Comparison of ENCODE assay signal across 15 mouse cellular contexts in genomic region chr1:134997568-134997967, GRCm38 (mm10). TPM values are rescaled to one million over a fixed set of nuclear protein-coding genes. Genes with fewer than 3 reads are reported as not detected.
DNase-seq lines count a peak whose midpoint lies in the region; ATAC-seq lines count a peak whose summit lies in the region.
"Had no signal": no experiment of that assay in that cellular context is flagged by ENCODE, and none has a peak within 500 bp of the region (broad histone marks: within the 10 kb centered on the region; RNA-seq: fewer than 3 reads in every experiment).

No protein-coding gene starts in this region.

- no peak overlapping the region for H3K4me2 ChIP-seq in midbrain, embryonic 11.5 days
- H3K4me2 ChIP-seq in midbrain, embryonic 13.5 days (replicated peaks) = no peak overlapping the region
- H3K4me2 ChIP-seq: embryonic facial prominence, embryonic 12.5 days; forebrain, embryonic 13.5 days; forebrain, embryonic 15.5 days had no signal

- no peaks in the 10 kb centered on the region for H3K36me3 ChIP-seq in midbrain, embryonic 11.5 days (ENCODE audit: control insufficient read depth, insufficient read depth, low read length)
- no peaks in the 10 kb centered on the region for H3K36me3 ChIP-seq in midbrain, embryonic 13.5 days
- H3K36me3 ChIP-seq in embryonic facial prominence, embryonic 10.5 days (replicated peaks) = no peaks in the 10 kb centered on the region
- H3K36me3 ChIP-seq: embryonic facial prominence, embryonic 12.5 days; forebrain, embryonic 15.5 days had no signal

- WGBS in midbrain, embryonic 11.5 days = 79% methylated on average over 5 of the region's 5 CpGs
- 81% methylated on average over 5 of the region's 5 CpGs for WGBS in midbrain, embryonic 13.5 days
- 83% methylated on average over 5 of the region's 5 CpGs for WGBS in embryonic facial prominence, embryonic 10.5 days

- intact Hi-C loops in left cerebral cortex, postnatal 36 days (cut with DNase I) = no loop called here

- H3K27me3 ChIP-seq in midbrain, embryonic 11.5 days (ENCODE audit: control insufficient read depth, insufficient read depth, low read length) = no peaks in the 10 kb centered on the region
- 0 out of 2 replicates have a peak, but pooled peaks cover 5% of the 10 kb centered on the region for H3K27me3 ChIP-seq in midbrain, embryonic 13.5 days
- H3K27me3 ChIP-seq in embryonic facial prominence, embryonic 10.5 days (replicated peaks; ENCODE audit: low read depth, poor library complexity, severe bottlenecking) = peaks cover 22% of the 10 kb centered on the region
- H3K27me3 ChIP-seq: embryonic facial prominence, embryonic 12.5 days; forebrain, embryonic 13.5 days; forebrain, embryonic 15.5 days; Patski had no signal

- DNase-seq in midbrain, embryonic 11.5 days (ENCODE audit: low spot score, missing footprints) = peak; percentile 76
- no peak for DNase-seq in embryonic facial prominence, embryonic 10.5 days (ENCODE audit: low spot score)
- DNase-seq in T-cell, adult 2 months (ENCODE audit: low spot score) = no peak
- no peak for DNase-seq in left cerebral cortex, postnatal 36 days (ENCODE audit: low spot score in 2 of 2)
- DNase-seq: adrenal gland, adult 2 months; adrenal gland, postnatal 10 days; adrenal gland, postnatal 25 days; cerebellum, adult 11 months; embryo, embryonic 11 days; forebrain, postnatal 0 days had no signal

- H3K9me3 ChIP-seq in midbrain, embryonic 11.5 days (ENCODE audit: control insufficient read depth, low read length) = no peaks in the 10 kb centered on the region
- no peaks in the 10 kb centered on the region for H3K9me3 ChIP-seq in midbrain, embryonic 13.5 days
- H3K9me3 ChIP-seq in embryonic facial prominence, embryonic 10.5 days = no peaks in the 10 kb centered on the region
- H3K9me3 ChIP-seq: embryonic facial prominence, embryonic 12.5 days; forebrain, embryonic 13.5 days; forebrain, embryonic 15.5 days had no signal

- H3K4me3 ChIP-seq in midbrain, embryonic 11.5 days (ENCODE audit: low read depth, low read length) = no peak overlapping the region
- no peak overlapping the region for H3K4me3 ChIP-seq in midbrain, embryonic 13.5 days (replicated peaks)
- no peak overlapping the region for H3K4me3 ChIP-seq in embryonic facial prominence, embryonic 10.5 days
- H3K4me3 ChIP-seq: embryonic facial prominence, embryonic 12.5 days; forebrain, embryonic 13.5 days; forebrain, embryonic 15.5 days had no signal

- no peak for ATAC-seq in midbrain, embryonic 11.5 days (ENCODE audit: low FRiP score)
- no peak for ATAC-seq in midbrain, embryonic 13.5 days
- ATAC-seq: forebrain, embryonic 13.5 days; forebrain, embryonic 15.5 days; Patski had no signal

- H3K27ac ChIP-seq in midbrain, embryonic 11.5 days (ENCODE audit: low read depth, low read length) = no peak overlapping the region
- H3K27ac ChIP-seq in midbrain, embryonic 13.5 days = no peak overlapping the region
- 0 out of 2 replicates have a peak overlapping the region, but pooled peaks have one; percentile 10 for H3K27ac ChIP-seq in embryonic facial prominence, embryonic 10.5 days (replicated peaks)
- H3K27ac ChIP-seq: embryonic facial prominence, embryonic 12.5 days; forebrain, embryonic 13.5 days; forebrain, embryonic 15.5 days had no signal

- H3K4me1 ChIP-seq in midbrain, embryonic 11.5 days (ENCODE audit: control insufficient read depth, insufficient read depth, low read length) = no peaks in the 10 kb centered on the region
- H3K4me1 ChIP-seq in midbrain, embryonic 13.5 days (replicated peaks) = peaks cover 6% of the 10 kb centered on the region
- peaks cover 14% of the 10 kb centered on the region for H3K4me1 ChIP-seq in embryonic facial prominence, embryonic 10.5 days

- no peak overlapping the region for H3K9ac ChIP-seq in midbrain, embryonic 11.5 days (ENCODE audit: low read length)
- H3K9ac ChIP-seq in midbrain, embryonic 13.5 days (replicated peaks) = no peak overlapping the region
- H3K9ac ChIP-seq: embryonic facial prominence, embryonic 12.5 days; forebrain, embryonic 13.5 days; forebrain, embryonic 15.5 days; forebrain, postnatal 0 days had no signal

RNA-seq across cellular contexts. Expression of gene Ube2t, which starts 35.2 kb away (rescaled TPM):
- polyA plus RNA-seq in midbrain, embryonic 11.5 days (2014; fragmentation: Nextera tagmentation; extraction: Ambion mirVana) = 48.2 and 54.0 TPM in 2 replicates
- 21.6 and 21.8 TPM in 2 replicates for polyA plus RNA-seq in midbrain, embryonic 13.5 days (2015; fragmentation: Nextera tagmentation; extraction: Ambion mirVana)
- 52.2 and 55.5 TPM in 2 replicates for polyA plus RNA-seq in embryonic facial prominence, embryonic 10.5 days (2016; fragmentation: Nextera tagmentation; extraction: Ambion mirVana)
- 1 to 10 TPM; 2.4 to 4.2 TPM for total RNA-seq in left cerebral cortex, postnatal 36 days (2021)

RNA-seq across cellular contexts. Expression of gene Ppp1r12b, which starts 41.8 kb away (rescaled TPM):
- 7.5 and 9.2 TPM in 2 replicates for polyA plus RNA-seq in midbrain, embryonic 11.5 days (2014; fragmentation: Nextera tagmentation; extraction: Ambion mirVana)
- polyA plus RNA-seq in midbrain, embryonic 13.5 days (2015; fragmentation: Nextera tagmentation; extraction: Ambion mirVana) = 10.8 and 13.3 TPM in 2 replicates
- polyA plus RNA-seq in embryonic facial prominence, embryonic 10.5 days (2016; fragmentation: Nextera tagmentation; extraction: Ambion mirVana) = 5.0 and 5.8 TPM in 2 replicates
- 10 to 100 TPM; 75.6 to 88.7 TPM for total RNA-seq in left cerebral cortex, postnatal 36 days (2021)
